Mouse (Mus musculus) heart, embryonic 11.5 days (tissue): Measurements from ENCODE around the gene Olfr1344. TPM values are rescaled to one million over a fixed set of nuclear protein-coding genes. Genes with fewer than 3 reads are reported as not detected.

Experiments used
- ATAC-seq: fragments of 200-750 bp; cut with Nextera tagmentation; replicated peaks from 2 replicates; pipeline ENCODE4 v1.8.0; 2017; ENCODE audit warnings: moderate library complexity; ENCODE audit not compliant: insufficient number of reproducible peaks, low FRiP score, low TSS enrichment
- H3K27ac ChIP-seq: fragments of 300-500 bp; sonication (generic); 2 replicates; pipeline ENCODE4 v1.5.1; 2014; ENCODE audit warnings: mild to moderate bottlenecking, low read depth, low read length
- H3K27me3 ChIP-seq: fragments of 300-500 bp; sonication (generic); 2 replicates; pipeline ENCODE4 v1.6.1; 2014; ENCODE audit warnings: mild to moderate bottlenecking, low read length, mixed read lengths; ENCODE audit not compliant: control insufficient read depth, insufficient read depth
- H3K36me3 ChIP-seq: fragments of 300-500 bp; sonication (generic); 2 replicates; pipeline ENCODE4 v1.6.1; 2014; ENCODE audit warnings: mild to moderate bottlenecking, low read length, moderate library complexity, mixed read lengths; ENCODE audit not compliant: control insufficient read depth, insufficient read depth
- H3K4me1 ChIP-seq: fragments of 300-500 bp; sonication (generic); 2 replicates; pipeline ENCODE4 v1.6.1; 2014; ENCODE audit warnings: low read length; ENCODE audit not compliant: control insufficient read depth, insufficient read depth
- H3K4me2 ChIP-seq: fragments of 300-500 bp; sonication (generic); 2 replicates; pipeline ENCODE4 v1.6.1; 2014; ENCODE audit warnings: mild to moderate bottlenecking, moderate library complexity
- H3K4me3 ChIP-seq: fragments of 300-500 bp; sonication (generic); 2 replicates; pipeline ENCODE4 v1.5.1; 2014; ENCODE audit warnings: low read depth, low read length
- H3K9ac ChIP-seq: fragments of 300-500 bp; sonication (generic); 2 replicates; pipeline ENCODE4 v1.6.1; 2014; ENCODE audit warnings: mild to moderate bottlenecking, low read depth, low read length, moderate library complexity
- H3K9me3 ChIP-seq: fragments of 300-500 bp; sonication (generic); replicated peaks from 2 replicates; pipeline ENCODE4 v1.6.1; 2016; ENCODE audit warnings: low read length; ENCODE audit not compliant: control insufficient read depth
- WGBS: fragments of 180-500 bp; shearing (Covaris S2); extraction: QIAGEN DNeasy Blood & Tissue Kit; methylation state at CpG from one replicate; pipeline ENCODE4 v1.1.7; 2014; ENCODE audit not compliant: insufficient replicate concordance; 5-methylcytosine and 5-hydroxymethylcytosine counted together
- polyA plus RNA-seq: library from polyadenylated mRNA; unstranded; fragments of >200 nt; fragmentation: Nextera tagmentation; extraction: Ambion mirVana; gene quantifications from 2 replicates; pipeline ENCODE4 v1.2.1, GENCODE M21; 2014

Gene Olfr1344
- polyA plus RNA-seq: not detected in 2 replicates

DNA sequence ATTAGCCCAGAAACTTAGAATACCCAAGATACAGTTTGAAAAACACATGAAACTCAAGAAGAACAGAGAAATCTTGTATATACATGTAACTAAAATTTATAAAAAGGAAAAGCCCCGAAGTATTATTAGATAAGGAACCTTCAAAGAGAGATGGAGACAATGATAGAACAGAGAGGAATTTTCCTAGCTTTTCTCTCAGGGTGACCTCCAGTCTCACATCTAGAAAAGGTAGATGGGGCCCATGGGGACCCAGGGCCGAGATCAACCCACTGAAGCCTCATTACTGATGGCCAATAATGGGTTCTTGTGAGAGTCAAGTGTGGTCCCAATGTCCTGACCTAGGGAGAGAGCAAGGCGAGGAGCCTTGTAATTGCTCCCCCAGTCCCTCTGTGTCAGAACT lies at the start of gene Olfr1344:
TSS of gene Olfr1344 (plus strand) at position 301 of the 400 bp plus-strand sequence.
- Histone ChIP-seq H3K4me2 (no peak within 1 kb of the TSS), H3K27me3 (no peaks in the 10 kb centered on the region), H3K9me3 (no peaks in the 10 kb centered on the region; the same call in 1 of the 2 replicates), H3K27ac (no peak within 1 kb of the TSS), H3K4me3 (no peak within 1 kb of the TSS), H3K9ac (no peak within 1 kb of the TSS), H3K4me1 (no peaks in the 10 kb centered on the region), H3K36me3 (no peaks in the 10 kb centered on the region)
- ATAC-seq: no peak
- 54% methylated on average over 3 of the region's 3 CpGs for WGBS

DNA sequence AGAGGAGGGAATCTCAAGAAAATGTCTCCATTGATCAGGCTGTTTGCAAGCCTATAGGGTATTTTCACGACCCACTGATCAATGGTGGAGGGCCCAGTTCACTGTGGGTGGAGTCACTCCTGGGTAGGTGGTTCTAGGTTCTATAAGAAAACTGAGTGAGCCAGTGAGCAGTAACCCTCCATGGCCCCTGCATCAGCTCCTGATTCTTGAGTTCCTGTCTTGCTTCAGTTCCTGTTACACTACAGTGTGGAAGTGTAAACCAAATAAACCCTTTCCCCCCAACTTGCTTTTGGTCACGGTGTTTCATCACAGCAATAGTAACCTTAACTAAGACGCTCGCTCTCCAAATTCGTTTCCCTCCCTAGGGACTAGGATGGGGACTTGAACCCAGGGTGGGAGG lies 49.5 kb upstream of the Olfr1344 start:
- 80% methylated on average over 5 of the region's 5 CpGs for WGBS
- H3K9ac ChIP-seq: no peak overlapping the region
- no peaks in the 10 kb centered on the region for H3K9me3 ChIP-seq
- peaks cover 22% of the 10 kb centered on the region for H3K36me3 ChIP-seq
- H3K4me1 ChIP-seq: peaks cover under 1% of the 10 kb centered on the region; the same call in 1 of the 2 replicates
- no peak for ATAC-seq
- no peak overlapping the region for H3K27ac ChIP-seq
- H3K4me2 ChIP-seq: no peak overlapping the region
- H3K4me3 ChIP-seq: no peak overlapping the region
- H3K27me3 ChIP-seq: no peaks in the 10 kb centered on the region

DNA sequence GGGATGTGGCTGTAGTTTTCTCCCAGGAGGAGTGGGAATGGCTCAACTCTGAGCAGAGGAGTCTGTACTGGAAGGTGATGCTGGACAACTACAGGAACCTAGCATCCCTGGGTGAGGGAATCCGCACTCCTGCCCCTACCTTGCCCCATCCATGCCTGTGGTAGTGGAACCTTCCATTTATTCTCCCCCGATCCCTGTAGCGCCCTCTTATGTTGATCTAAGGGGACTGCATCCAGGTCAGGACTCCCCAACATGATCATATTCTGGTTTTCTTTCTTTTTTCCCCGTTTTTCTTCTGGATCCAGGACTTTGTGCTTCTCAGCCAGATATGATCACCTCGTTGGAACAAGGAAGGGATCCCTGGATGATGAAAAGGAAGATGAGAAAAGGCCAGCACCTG lies 49.0 kb upstream of the Olfr1344 start:
- ATAC-seq: no peak
- H3K27me3 ChIP-seq: no peaks in the 10 kb centered on the region
- WGBS: 69% methylated on average over 5 of the region's 5 CpGs
- H3K4me2 ChIP-seq: no peak overlapping the region
- H3K36me3 ChIP-seq: peaks cover 26% of the 10 kb centered on the region
- H3K27ac ChIP-seq: no peak overlapping the region
- H3K9ac ChIP-seq: no peak overlapping the region
- no peaks in the 10 kb centered on the region for H3K9me3 ChIP-seq
- H3K4me1 ChIP-seq: no peaks in the 10 kb centered on the region
- no peak overlapping the region for H3K4me3 ChIP-seq

DNA sequence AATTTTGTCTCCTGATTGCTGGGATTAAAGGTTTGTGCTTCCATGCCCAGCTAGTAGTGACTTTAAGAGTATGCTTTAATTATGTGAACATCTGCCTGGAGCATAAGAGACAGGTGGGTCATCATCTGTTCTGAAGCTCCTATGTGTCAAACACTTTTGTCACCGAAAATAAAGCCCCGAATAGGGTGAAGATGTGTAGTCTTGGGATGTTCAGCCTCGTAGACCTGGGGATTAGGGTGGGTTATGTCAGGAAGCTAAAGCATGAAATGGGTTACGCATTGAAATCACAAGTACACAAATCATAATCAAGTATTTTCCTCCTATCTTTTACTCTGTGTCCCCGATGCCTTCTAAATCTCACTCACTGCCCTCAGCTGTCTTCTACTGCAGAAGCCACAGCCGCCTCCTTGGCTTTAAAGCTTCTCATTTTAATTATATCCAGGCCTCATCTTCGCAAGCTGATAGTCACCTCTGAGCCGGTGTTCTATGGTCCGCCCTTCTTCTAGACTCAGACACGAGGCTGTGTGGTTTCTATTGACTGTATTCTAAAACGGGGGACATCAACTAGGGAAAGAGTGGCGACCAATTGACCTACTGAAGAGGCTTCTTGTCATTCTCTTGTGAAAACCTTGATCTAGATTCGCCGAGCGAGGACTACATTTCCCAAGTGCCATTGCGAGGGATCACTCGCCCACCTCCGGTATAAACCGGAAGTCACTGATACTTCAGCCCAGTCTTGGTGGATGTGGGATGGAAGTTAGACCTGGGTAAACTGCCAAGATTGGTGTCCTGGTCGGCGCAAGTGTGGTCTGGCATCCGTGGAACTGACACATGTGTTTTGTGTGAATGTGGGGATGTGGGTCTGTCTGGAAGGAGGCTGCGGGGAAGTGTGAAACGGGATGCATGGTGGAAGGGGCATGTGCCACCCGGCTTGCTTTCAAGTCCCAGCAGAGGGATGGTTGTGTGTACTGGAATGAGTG lies 40.2 kb upstream of the Olfr1344 start, which contains the start of gene Smim17:
TSS of gene Smim17 (plus strand) at position 720 of the 980 bp plus-strand sequence.
- no peaks in the 10 kb centered on the region for H3K27me3 ChIP-seq
- peak within 1 kb of the TSS; percentile 73 for H3K4me2 ChIP-seq
- H3K4me3 ChIP-seq: peak within 1 kb of the TSS; percentile 57
- WGBS: 27% methylated on average over 25 of the region's 25 CpGs
- peak within 1 kb of the TSS; percentile 65 for H3K9ac ChIP-seq
- H3K27ac ChIP-seq: no peak within 1 kb of the TSS
- peak; percentile 75 for ATAC-seq
- no peaks in the 10 kb centered on the region for H3K4me1 ChIP-seq
- H3K9me3 ChIP-seq: no peaks in the 10 kb centered on the region
- H3K36me3 ChIP-seq: peaks cover 9% of the 10 kb centered on the region

DNA sequence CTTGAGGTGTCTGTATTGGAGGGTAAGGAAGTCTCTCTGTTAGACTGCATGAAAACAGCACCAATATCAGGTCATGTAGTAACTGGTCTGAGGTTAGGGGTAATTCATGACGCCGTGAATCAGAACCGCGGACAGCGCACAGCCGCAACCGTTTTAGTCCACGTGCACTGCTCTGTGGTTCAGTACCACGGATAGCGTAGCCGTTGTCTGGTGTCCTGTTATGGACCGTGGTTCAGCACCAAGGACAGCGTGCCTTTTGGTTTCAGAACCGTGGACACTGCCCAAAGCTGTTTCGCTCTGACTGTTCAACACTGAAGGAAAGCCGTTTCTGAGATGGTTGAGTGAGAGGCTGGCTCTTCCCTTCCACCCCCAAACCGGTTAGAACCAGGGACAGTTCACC lies 28.4 kb upstream of the Olfr1344 start, which contains the start of gene Gm20715:
TSS of gene Gm20715 (plus strand) at position 235 of the 400 bp plus-strand sequence.
- H3K27me3 ChIP-seq: no peaks in the 10 kb centered on the region
- ATAC-seq: peak; percentile 72
- H3K9me3 ChIP-seq: no peaks in the 10 kb centered on the region
- H3K36me3 ChIP-seq: no peaks in the 10 kb centered on the region
- 3% methylated on average over 17 of the region's 17 CpGs for WGBS
- no peak within 1 kb of the TSS for H3K4me3 ChIP-seq
- H3K27ac ChIP-seq: no peak within 1 kb of the TSS
- H3K9ac ChIP-seq: no peak within 1 kb of the TSS
- H3K4me2 ChIP-seq: no peak within 1 kb of the TSS
- no peaks in the 10 kb centered on the region for H3K4me1 ChIP-seq

DNA sequence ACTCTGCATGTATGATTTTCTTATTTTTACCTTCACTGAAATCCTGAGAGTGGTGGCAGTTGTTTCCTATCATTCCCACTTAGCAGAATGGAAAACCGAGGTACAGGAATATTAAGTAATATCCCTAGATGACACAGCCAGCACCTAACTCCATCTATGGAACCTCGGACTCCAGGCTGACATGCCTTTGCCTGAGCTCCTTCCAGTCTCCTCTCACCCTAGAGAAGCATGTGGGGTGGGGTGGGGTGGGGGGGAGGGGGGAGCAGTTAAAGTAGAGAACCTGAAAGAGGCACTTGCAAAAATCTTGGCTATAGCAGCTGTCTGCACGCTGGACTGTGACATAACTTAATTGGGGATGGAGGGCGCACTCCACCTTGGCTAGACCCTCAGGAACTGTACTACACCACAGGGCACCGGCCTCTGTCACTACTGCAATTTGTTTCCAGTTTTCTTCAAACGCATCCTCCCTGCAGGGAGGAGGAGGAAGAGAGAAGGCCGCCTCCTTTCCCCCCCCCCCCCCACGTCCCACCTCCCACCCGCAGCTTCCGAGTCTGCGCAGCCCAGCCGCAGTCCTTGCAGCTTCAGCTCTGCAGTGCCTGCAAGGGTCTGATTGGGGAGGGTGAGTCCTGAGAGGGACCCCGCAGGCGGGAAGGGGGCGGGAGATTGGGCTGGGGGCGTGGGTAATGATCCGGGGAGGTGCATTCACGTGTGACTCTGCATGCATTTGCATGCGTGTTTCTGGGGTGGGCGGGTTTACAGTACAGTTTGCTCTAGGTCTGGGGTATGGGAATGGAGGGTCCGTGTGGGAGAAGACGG lies 23.7 kb upstream of the Olfr1344 start:
- ATAC-seq: no peak
- WGBS: 8% methylated on average over 20 of the region's 22 CpGs
- H3K27ac ChIP-seq: no peak overlapping the region
- no peak overlapping the region for H3K4me3 ChIP-seq
- no peaks in the 10 kb centered on the region for H3K36me3 ChIP-seq
- no peaks in the 10 kb centered on the region for H3K4me1 ChIP-seq
- no peak overlapping the region for H3K4me2 ChIP-seq
- H3K9me3 ChIP-seq: no peaks in the 10 kb centered on the region
- no peak overlapping the region for H3K9ac ChIP-seq
- H3K27me3 ChIP-seq: no peaks in the 10 kb centered on the region

DNA sequence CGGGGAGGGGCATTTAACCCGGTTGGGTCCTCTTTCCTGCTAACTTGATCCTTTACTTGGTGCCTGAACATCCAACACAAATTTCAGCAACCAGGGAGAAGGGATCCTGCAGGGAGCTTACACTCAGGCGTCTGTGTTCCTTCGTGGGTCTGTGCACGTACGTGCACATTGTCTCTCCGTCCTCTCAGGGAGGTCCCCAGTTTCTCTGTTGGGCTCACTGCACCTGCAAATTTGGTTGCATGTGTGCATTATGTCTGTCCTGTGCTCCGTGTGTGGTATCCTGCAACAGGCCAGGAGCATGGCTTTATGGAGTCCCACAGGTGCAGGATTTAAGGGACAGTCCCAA lies 23.1 kb upstream of the Olfr1344 start:
- Histone ChIP-seq H3K4me3 (no peak overlapping the region), H3K4me1 (no peaks in the 10 kb centered on the region), H3K27me3 (no peaks in the 10 kb centered on the region), H3K9ac (no peak overlapping the region), H3K27ac (no peak overlapping the region), H3K36me3 (no peaks in the 10 kb centered on the region), H3K9me3 (no peaks in the 10 kb centered on the region), H3K4me2 (no peak overlapping the region)
- ATAC-seq: no peak
- WGBS: 17% methylated on average over 8 of the region's 8 CpGs

DNA sequence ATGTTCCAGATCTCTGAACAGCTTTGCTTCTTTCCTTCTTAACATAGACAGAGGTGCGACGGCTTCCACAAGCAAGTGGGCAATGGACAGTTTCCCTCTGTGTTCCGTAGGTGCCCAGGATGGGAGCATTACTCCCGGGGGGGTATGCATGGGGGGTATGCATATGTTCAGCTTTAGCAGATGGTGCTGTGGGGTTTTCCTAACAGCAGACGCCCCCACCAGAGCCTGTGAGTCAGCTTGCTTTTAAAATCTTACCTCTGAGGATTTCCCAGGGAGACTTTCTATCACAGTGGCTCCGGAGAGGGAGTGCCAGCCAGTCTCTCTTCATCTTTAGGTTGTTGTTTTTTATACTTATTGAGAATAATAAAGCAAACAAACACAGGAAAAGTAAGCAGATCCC lies 18.6 kb upstream of the Olfr1344 start:
- ATAC-seq: no peak

More for the DNA sequence above, 18.6 kb upstream of the Olfr1344 start:
- no peaks in the 10 kb centered on the region for H3K9me3 ChIP-seq
- no peak overlapping the region for H3K27ac ChIP-seq
- no peaks in the 10 kb centered on the region for H3K27me3 ChIP-seq
- H3K36me3 ChIP-seq: no peaks in the 10 kb centered on the region
- H3K9ac ChIP-seq: no peak overlapping the region
- no peak overlapping the region for H3K4me2 ChIP-seq
- 72% methylated on average over 6 of the region's 6 CpGs for WGBS
- H3K4me3 ChIP-seq: no peak overlapping the region
- H3K4me1 ChIP-seq: no peaks in the 10 kb centered on the region
